Mouse (Mus musculus) skeletal muscle tissue, adult 2 months (tissue): ENCODE results near the gene Qpctl.
A peak's percentile ranks its signal among the peaks of the same experiment; 100 is the strongest.

Source experiments
- DNase-seq: peaks from one replicate; pipeline ENCODE4 v3.0.0-alpha.2; 2012; ENCODE audit warnings: low read depth, low spot score

Gene Qpctl

GRCm38 (mm10) chr7:19148875-19149541 lies at the start of gene Qpctl:
Gene Qpctl, minus strand, starts transcription at chr7:19149291.
- DNase-seq = peak; percentile 98

DNA sequence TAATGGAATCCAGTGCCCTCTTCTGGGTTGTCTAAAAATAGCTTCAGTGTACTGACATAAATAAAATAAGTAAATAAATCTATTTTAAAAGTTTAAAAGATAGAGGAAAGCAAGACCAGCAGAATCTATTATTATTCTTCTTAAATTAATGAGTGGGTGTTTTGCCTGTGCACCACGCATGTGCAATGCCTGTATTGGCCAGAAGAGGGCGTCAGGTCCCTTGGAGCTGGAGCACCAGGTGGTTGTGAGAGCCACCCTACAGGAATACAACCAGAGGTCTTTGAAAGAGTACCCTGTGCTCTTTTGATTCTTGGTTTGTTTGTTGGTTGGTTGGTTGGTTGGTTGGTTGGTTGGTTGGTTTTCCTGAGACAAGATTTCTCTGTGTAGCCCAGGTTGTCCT lies 48.9 kb upstream of the Qpctl start:
- no peak for DNase-seq

DNA sequence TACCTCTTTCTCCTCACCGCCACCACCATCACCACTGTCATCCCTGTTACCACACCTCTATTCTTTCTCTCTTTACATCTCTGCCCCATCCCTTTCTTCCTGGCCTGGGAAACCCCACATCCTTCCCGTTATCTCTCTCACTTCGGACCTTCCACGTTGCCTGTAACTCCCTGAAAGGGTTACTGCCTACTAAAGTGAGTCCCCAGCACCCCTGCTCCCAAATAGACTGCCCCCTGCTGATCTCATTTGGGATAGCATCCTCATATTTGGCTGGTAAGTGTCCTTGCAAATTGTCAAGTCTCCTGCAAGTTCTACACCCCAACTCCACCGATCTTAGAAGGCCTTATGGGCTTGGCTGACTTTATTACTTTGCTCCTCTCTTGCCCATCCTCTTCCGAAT lies 47.6 kb upstream of the Qpctl start:
- no peak for DNase-seq

GRCm38 (mm10) chr7:19194676-19195075 lies 45.6 kb upstream of the Qpctl start:
- no peak for DNase-seq

- no peak for DNase-seq
Measured at GRCm38 (mm10) chr7:19184758-19185157, 35.7 kb upstream of the Qpctl start.

- DNase-seq = peak; percentile 43
Measured at GRCm38 (mm10) chr7:19184250-19184649, 35.2 kb upstream of the Qpctl start.

DNA sequence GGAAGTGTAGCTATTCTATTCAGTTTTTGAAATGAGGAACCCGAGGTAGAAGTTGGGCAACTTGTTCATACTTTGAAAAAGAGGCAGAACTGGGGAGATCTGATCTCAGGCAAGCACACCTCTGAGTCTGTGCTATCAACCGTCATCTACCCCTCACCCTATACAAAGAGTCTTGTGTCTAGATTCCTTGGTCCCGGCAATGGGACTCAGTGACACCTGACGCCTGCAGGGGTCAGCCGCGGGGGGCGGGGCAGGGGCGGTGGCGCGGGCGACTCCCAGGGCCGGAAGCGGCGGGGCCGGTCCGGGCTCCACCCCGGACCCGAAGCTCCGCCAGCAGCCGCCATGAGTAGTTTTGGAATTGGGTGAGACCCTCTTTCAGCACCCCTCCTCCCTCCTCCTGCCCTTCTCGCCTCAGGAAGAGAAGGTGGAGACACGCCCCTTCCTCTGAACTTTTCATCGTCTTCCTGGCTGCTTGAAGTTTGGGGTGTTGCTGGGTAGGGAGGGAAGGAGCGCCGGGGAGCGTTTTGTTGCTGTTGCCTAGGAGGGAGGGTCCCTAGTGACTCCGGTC lies 31.9 kb upstream of the Qpctl start:
- DNase-seq = no peak

DNA sequence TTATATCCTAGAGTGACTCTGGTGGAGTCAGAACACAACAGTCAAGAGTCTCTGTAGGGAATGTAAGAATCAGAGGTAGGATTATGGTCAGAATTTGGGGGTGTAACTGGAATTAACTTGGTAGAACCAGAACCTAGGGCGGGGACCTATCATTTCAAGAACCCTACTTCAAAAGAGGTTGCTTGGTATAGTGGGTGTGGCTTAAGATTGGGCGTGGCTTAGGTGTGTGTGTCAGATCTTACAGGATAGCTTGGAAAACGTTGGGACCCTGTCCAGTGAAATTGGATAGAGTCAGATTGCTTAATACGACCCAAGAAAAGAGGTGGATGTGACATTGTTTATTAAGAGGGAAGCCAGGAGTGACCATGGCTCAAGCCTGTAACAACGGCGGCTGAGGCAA lies 30.8 kb upstream of the Qpctl start:
- DNase-seq = no peak

DNA sequence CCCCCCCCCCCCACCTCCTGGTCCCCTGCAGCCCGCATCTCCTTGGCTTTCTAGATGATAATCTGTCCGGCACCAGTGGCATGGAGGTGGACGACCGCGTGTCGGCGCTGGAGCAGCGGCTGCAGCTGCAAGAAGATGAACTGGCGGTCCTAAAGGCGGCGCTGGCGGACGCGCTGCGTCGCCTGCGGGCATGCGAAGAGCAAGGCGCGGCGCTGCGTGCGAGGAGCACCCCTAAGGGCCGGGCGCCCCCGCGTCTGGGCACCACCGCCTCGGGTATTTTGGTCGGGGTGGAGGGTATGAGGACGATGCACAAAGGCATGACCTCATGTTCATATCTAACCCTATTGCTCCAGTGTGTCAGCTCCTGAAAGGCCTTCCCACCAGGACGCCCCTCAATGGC lies 30.1 kb upstream of the Qpctl start:
- DNase-seq = peak; percentile 52

GRCm38 (mm10) chr7:19178443-19179092 lies 29.5 kb upstream of the Qpctl start:
- no peak for DNase-seq

DNA sequence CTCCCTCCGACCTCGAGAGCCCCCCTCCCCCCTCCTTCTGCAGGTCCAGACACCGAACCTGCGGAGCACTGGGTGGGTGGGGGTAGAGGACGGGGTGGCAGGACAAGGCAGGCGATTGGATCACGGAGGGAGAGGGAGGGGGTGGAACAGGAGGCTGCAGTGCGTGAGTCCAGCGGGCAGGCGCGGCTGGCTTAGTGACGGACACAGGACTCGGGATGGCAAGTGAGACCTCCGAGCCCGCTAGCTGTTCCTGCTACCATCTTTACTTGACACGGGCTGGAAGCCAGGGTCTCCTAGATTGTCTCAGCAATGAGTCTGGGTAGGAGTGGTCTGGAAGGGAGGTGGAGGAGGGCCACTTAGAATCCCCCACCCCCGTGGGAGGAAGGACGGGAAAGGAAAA lies 28.9 kb upstream of the Qpctl start:
- no peak for DNase-seq

GRCm38 (mm10) chr7:19177216-19177615 lies 28.1 kb upstream of the Qpctl start:
- DNase-seq = no peak

- DNase-seq = no peak
Measured at GRCm38 (mm10) chr7:19176516-19176947, 27.4 kb upstream of the Qpctl start.

DNA sequence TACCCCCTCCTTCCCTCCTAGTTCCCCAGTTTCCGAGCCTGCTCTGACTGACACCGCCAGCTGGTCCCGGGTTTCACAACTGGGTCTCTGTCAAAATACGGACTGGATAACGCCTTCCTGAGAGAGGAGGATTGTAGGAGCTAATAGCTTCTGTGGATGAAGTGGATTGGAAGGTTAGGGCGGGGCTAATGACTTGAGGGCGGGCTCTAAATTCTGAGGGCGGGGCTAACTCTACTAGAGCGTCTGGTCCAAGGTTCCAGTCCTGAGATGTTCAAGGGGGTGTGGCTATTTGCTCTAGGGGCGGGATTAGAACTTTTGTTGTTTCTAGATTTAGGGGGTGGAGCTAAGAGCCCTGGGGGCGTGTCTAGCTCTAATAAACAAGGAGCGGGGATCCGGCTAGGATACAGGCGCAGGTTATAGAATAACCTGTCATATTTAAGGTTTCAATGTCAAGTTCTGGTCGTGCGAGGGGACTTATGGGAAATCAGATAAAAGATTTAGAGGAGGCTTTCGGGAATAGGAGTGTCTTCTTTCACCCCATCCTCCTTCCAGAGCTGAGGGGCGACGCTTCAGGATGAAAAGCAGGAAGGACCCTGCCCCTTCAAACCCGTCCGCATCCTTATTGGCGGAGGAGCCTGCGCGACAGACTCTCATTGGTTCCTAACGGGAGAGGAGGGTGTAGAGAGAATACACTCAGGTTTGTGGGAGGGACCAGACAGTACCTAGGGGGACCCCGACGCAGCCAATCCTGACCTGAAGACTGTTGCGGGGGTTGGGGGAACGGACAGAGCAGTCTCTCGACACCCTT lies 26.8 kb upstream of the Qpctl start, which contains the start of gene Eml2:
TSS of gene Eml2 (plus strand) at position 714 of the 808 bp plus-strand sequence.
- DNase-seq = peak; percentile 55

DNA sequence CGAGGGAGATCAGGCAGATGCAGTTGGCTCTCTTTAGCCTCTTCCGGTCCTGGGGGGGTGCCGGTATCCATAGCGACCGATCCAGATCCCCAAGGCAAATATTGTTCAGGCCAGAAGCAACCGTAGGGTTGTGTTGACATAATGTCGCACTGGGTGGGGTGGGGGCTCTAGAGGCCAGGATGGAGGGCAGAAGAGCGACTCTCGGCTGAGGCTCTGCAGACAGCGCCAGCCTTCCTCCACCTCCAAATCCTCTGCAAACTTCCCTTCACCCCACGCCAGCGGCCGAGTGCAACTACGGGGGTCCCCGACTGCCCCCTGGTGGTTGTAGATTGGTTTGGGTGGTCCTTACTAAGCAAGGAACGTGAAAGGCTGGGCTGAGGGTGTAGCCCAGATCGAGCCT lies 23.8 kb upstream of the Qpctl start:
- DNase-seq = peak; percentile 64

- DNase-seq = no peak
Measured at GRCm38 (mm10) chr7:19171831-19172230, 22.7 kb upstream of the Qpctl start.

- no peak for DNase-seq
Measured at GRCm38 (mm10) chr7:19170142-19170541, 21.1 kb upstream of the Qpctl start.

- DNase-seq = no peak
Measured at GRCm38 (mm10) chr7:19169506-19169905, 20.4 kb upstream of the Qpctl start.

- no peak for DNase-seq
Measured at GRCm38 (mm10) chr7:19166990-19167389, 17.9 kb upstream of the Qpctl start.

DNA sequence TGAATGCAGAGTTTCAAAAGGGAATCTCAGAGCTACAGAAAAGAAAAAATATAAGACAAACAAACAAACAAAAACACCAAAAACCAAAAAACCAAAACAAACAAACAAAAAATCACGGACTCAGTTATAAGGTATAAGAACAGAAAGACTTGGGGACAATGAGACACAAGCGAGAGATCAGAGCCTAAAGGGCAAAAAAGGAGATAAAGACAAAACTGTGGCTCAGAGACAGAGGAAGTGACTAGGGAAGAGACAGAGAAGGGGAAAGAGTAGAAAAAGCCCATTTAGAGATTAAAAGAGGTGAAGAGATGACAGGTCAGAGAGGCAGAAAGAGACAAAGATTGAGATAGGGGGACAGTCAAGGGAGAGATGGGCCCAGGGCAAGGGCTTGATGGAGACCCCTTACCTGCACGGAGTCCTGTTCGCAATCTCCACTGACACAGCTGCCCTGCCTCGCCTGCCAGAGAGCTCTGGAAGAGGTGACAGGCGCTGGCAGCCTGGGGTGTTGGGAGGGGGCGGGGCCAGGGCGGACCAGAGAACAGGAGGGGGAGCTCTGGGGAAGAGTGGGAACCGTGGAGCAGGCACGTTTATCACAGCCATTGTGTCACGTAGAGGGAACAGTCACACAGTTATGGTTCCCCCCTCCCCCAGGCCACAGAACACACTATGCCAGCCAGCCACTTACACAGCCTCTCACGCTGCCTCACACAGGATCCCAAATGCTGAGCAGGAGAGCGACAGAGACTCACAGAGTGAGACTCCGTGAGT lies 16.7 kb upstream of the Qpctl start, which contains the start of gene Gipr:
TSS of gene Gipr (minus strand) at position 472 of the 768 bp plus-strand sequence.
- DNase-seq = no peak

- DNase-seq = no peak
Measured at GRCm38 (mm10) chr7:19164978-19165377, 15.9 kb upstream of the Qpctl start.
